Mouse (Mus musculus): ENCODE results near the gene Zfyve1. TPM values are rescaled to one million over a fixed set of nuclear protein-coding genes. Genes with fewer than 3 reads are reported as not detected.

The Zfyve1 gene
- polyA plus RNA-seq, 1 experiment from 2014 or later = 16.9 TPM

DNA sequence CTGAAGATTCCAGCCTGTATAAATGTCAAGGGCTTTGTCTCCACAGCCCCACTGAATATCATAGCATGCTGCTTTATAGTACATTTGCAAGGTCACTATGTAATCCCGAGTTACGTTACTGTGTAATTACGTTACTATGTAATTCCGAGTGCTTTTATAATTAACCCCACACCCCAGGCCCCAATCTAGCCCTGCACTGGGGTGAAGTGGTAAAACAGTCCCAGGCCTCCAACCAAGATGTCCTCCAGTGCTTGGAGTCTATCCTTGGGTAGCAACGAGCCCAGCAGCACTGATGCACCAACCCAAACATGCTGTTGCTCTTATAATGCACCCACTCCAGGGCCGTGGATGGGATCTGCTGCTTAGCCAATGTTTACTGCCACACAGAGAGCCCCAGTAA, 74.0 kb downstream of the Zfyve1 start:
- 90% methylated on average over 6 of the region's 6 CpGs for WGBS
- no peak overlapping the region for H3K4me2 ChIP-seq (replicated peaks; ENCODE audit: low read depth, low read length)
- H3K9me3 ChIP-seq (ENCODE audit: control insufficient read depth, low read length) = no peaks in the 10 kb centered on the region
- no peak overlapping the region for H3K27ac ChIP-seq (ENCODE audit: low read depth, low read length)
- no peak overlapping the region for H3K9ac ChIP-seq (ENCODE audit: low read depth, low read length)
- no peak for ATAC-seq (ENCODE audit: low FRiP score, low TSS enrichment)
- H3K27me3 ChIP-seq (ENCODE audit: control insufficient read depth, insufficient read depth, low read length) = no peaks in the 10 kb centered on the region
- H3K36me3 ChIP-seq (ENCODE audit: control insufficient read depth, insufficient read depth, low read length) = 0 out of 2 replicates have a peak, but pooled peaks cover 3% of the 10 kb centered on the region
- H3K4me3 ChIP-seq (ENCODE audit: low read length) = no peak overlapping the region
- H3K4me1 ChIP-seq (ENCODE audit: control insufficient read depth, insufficient read depth, low read length) = peaks cover 5% of the 10 kb centered on the region; the same call in 1 of the 2 replicates

DNA sequence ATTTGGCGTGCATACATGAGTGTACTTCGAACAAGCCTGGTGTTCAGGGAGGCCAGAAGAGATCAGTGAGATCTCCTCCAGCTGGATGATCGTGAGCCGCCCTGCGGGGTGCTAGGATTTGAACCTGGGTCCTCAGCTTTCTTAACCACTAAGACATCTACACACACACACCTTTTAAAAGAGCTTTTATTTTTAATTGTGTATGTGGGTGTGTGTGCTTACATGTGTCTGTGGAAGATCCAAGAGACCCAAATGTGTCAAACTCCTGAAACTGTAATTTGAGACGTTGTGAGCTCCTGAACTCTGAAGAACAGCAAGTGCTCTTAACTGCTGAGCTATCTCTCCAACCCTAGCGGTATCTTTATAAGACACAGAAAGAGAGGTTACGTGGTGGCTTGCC, 75.9 kb downstream of the Zfyve1 start:
- H3K9ac ChIP-seq (ENCODE audit: low read depth, low read length) = peak overlapping the region; percentile 65; the same call in 1 of the 2 replicates
- no peaks in the 10 kb centered on the region for H3K9me3 ChIP-seq (ENCODE audit: control insufficient read depth, low read length)
- 40% methylated on average over 8 of the region's 8 CpGs for WGBS
- H3K4me1 ChIP-seq (ENCODE audit: control insufficient read depth, insufficient read depth, low read length) = peaks cover 5% of the 10 kb centered on the region; the same call in 1 of the 2 replicates
- peak overlapping the region; percentile 75 for H3K4me3 ChIP-seq (ENCODE audit: low read length)
- no peak overlapping the region for H3K27ac ChIP-seq (ENCODE audit: low read depth, low read length)
- ATAC-seq (ENCODE audit: low FRiP score, low TSS enrichment) = no peak
- no peaks in the 10 kb centered on the region for H3K27me3 ChIP-seq (ENCODE audit: control insufficient read depth, insufficient read depth, low read length)
- no peaks in the 10 kb centered on the region for H3K36me3 ChIP-seq (ENCODE audit: control insufficient read depth, insufficient read depth, low read length)
- peak overlapping the region; percentile 61 for H3K4me2 ChIP-seq (replicated peaks; ENCODE audit: low read depth, low read length)

DNA sequence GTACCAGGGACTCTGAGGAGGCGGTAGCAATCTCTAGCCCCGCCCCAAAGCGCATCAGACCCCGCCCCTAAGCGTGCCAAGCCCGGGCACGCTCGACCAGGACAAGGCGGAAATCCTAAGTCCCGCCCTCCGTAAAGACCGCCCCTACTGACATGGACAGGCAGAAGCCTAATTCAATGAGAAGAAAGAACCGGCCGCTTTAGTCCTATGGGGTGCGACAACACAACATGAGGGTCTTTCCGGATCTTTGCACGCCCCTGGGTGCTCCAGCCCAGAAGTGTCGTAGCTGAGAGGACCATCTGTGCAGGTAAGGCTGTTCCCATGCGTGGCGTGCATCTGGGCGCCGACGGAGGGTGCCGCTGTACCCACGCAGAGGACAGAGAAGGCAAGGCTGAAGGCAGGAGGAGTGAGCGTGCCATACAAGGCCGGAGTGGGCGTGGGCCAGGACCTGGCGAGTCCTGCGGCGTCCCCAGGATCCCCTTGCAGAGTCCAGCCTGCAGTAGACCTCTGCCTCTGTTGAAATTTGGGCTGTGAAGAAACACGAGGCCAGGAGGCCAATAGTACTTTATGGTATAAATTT, 76.6 kb downstream of the Zfyve1 start, which contains the start of gene Dcaf4:
Dcaf4 (plus strand) TSS at position 156 of the 580 bp plus-strand sequence.
- no peaks in the 10 kb centered on the region for H3K36me3 ChIP-seq (ENCODE audit: control insufficient read depth, insufficient read depth, low read length)
- H3K9ac ChIP-seq (ENCODE audit: low read depth, low read length) = peak within 1 kb of the TSS; percentile 65
- peak; percentile 99 for ATAC-seq (ENCODE audit: low FRiP score, low TSS enrichment)
- peak within 1 kb of the TSS; percentile 62; the same call in 1 of the 2 replicates for H3K27ac ChIP-seq (ENCODE audit: low read depth, low read length)
- H3K4me3 ChIP-seq (ENCODE audit: low read length) = peak within 1 kb of the TSS; percentile 75
- H3K27me3 ChIP-seq (ENCODE audit: control insufficient read depth, insufficient read depth, low read length) = no peaks in the 10 kb centered on the region
- no peaks in the 10 kb centered on the region for H3K9me3 ChIP-seq (ENCODE audit: control insufficient read depth, low read length)
- H3K4me2 ChIP-seq (replicated peaks; ENCODE audit: low read depth, low read length) = peak within 1 kb of the TSS; percentile 61
- H3K4me1 ChIP-seq (ENCODE audit: control insufficient read depth, insufficient read depth, low read length) = peaks cover 5% of the 10 kb centered on the region; the same call in 1 of the 2 replicates
- WGBS = under 1% methylated on average over 32 of the region's 32 CpGs

DNA sequence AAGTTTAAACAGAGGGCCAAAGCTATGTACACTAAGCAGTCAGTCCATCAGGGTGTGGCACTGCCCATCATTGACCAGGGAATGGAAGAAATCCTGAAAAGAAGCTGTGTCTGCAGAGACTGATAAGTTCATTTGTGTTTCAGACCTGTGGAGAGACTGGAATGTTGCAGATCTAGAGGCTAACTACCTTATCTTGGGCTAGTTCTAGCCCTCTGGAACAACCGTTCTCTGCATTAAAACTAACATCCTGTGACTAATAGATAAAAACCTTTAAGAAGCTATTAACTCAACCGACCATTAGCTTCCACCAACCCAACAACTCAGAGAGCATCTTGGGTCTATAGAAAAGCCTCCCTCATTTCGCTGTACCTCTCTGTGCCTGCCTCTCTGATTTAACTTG, 79.4 kb downstream of the Zfyve1 start:
- ATAC-seq (ENCODE audit: low FRiP score, low TSS enrichment) = no peak
- 73% methylated on average over 3 of the region's 3 CpGs for WGBS
- H3K4me1 ChIP-seq (ENCODE audit: control insufficient read depth, insufficient read depth, low read length) = peaks cover 8% of the 10 kb centered on the region; the same call in 1 of the 2 replicates
- H3K4me3 ChIP-seq (ENCODE audit: low read length) = no peak overlapping the region
- H3K4me2 ChIP-seq (replicated peaks; ENCODE audit: low read depth, low read length) = no peak overlapping the region
- H3K36me3 ChIP-seq (ENCODE audit: control insufficient read depth, insufficient read depth, low read length) = no peaks in the 10 kb centered on the region
- H3K27ac ChIP-seq (ENCODE audit: low read depth, low read length) = no peak overlapping the region
- no peaks in the 10 kb centered on the region for H3K27me3 ChIP-seq (ENCODE audit: control insufficient read depth, insufficient read depth, low read length)
- no peaks in the 10 kb centered on the region for H3K9me3 ChIP-seq (ENCODE audit: control insufficient read depth, low read length)
- no peak overlapping the region for H3K9ac ChIP-seq (ENCODE audit: low read depth, low read length)

DNA sequence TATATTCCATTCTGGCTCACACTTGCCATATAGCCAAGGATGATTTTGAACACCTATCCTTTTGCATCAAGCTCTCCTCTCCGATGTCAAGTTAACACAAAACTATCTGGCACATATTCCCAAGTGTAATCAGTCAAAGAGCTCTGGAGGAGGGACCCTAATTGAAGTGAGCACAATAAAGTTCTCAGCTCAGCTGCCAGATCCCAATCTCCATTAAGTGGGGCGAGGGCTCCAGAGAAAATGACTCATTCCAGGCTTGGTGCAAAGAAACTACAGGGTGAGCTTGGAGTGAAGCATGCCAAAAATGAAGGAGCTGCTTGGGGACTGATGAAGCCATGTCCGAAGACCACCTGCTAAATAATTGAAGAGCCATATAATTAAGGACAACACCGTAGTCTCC, 82.8 kb downstream of the Zfyve1 start:
- no peak overlapping the region for H3K4me3 ChIP-seq (ENCODE audit: low read length)
- H3K36me3 ChIP-seq (ENCODE audit: control insufficient read depth, insufficient read depth, low read length) = no peaks in the 10 kb centered on the region
- no peaks in the 10 kb centered on the region for H3K27me3 ChIP-seq (ENCODE audit: control insufficient read depth, insufficient read depth, low read length)
- H3K4me1 ChIP-seq (ENCODE audit: control insufficient read depth, insufficient read depth, low read length) = 0 out of 2 replicates have a peak, but pooled peaks cover 3% of the 10 kb centered on the region
- no peak overlapping the region for H3K9ac ChIP-seq (ENCODE audit: low read depth, low read length)
- H3K4me2 ChIP-seq (replicated peaks; ENCODE audit: low read depth, low read length) = no peak overlapping the region
- WGBS = 55% methylated on average over 4 of the region's 4 CpGs
- no peak overlapping the region for H3K27ac ChIP-seq (ENCODE audit: low read depth, low read length)
- no peaks in the 10 kb centered on the region for H3K9me3 ChIP-seq (ENCODE audit: control insufficient read depth, low read length)
- no peak for ATAC-seq (ENCODE audit: low FRiP score, low TSS enrichment)

DNA sequence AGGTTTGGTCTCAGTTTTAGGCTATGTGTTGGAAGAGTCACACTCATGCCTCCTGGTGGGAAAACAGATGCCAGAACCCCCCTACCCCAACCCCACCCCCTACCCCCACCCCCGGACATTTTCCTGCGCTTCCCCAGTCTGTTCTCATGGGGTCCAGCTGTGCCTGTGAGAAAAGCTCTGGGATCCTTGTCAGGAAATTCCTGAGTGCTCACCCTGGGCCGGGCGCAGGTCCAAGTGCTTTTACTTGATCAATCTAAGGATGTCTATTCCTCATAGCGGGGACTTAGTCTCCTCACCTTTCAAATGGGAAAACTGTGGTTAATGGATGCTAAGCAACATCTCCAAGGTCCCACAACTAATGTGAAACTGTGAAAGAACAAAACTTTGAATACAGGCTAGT, 83.8 kb downstream of the Zfyve1 start:
- H3K36me3 ChIP-seq (ENCODE audit: control insufficient read depth, insufficient read depth, low read length) = no peaks in the 10 kb centered on the region
- no peak overlapping the region for H3K27ac ChIP-seq (ENCODE audit: low read depth, low read length)
- 41% methylated on average over 5 of the region's 5 CpGs for WGBS
- no peak overlapping the region for H3K4me3 ChIP-seq (ENCODE audit: low read length)
- 0 out of 2 replicates have a peak, but pooled peaks cover 3% of the 10 kb centered on the region for H3K4me1 ChIP-seq (ENCODE audit: control insufficient read depth, insufficient read depth, low read length)
- H3K4me2 ChIP-seq (replicated peaks; ENCODE audit: low read depth, low read length) = no peak overlapping the region
- ATAC-seq (ENCODE audit: low FRiP score, low TSS enrichment) = no peak
- H3K27me3 ChIP-seq (ENCODE audit: control insufficient read depth, insufficient read depth, low read length) = no peaks in the 10 kb centered on the region
- H3K9me3 ChIP-seq (ENCODE audit: control insufficient read depth, low read length) = no peaks in the 10 kb centered on the region
- no peak overlapping the region for H3K9ac ChIP-seq (ENCODE audit: low read depth, low read length)

DNA sequence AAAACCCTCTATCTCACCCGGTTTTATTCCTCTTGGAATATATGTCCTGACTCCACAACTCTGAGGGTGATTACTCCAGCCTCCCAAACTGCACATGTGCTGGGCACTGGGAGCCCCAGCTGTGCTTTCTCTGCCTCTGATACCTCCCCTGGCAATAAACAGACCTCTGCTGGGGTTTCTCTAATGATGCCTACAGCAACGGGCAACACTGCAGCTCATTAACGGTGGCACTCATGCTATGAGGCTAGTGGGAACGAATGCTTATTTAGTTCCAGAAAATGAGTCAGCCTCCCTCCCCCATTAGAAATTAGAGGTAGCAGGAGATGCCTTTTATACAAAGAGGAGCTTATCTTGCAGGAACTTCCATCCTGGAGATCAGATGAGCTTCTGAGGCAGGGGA, 84.2 kb downstream of the Zfyve1 start:
- H3K27ac ChIP-seq (ENCODE audit: low read depth, low read length) = no peak overlapping the region
- no peak overlapping the region for H3K9ac ChIP-seq (ENCODE audit: low read depth, low read length)
- ATAC-seq (ENCODE audit: low FRiP score, low TSS enrichment) = no peak
- H3K27me3 ChIP-seq (ENCODE audit: control insufficient read depth, insufficient read depth, low read length) = no peaks in the 10 kb centered on the region
- no peak overlapping the region for H3K4me2 ChIP-seq (replicated peaks; ENCODE audit: low read depth, low read length)
- no peaks in the 10 kb centered on the region for H3K9me3 ChIP-seq (ENCODE audit: control insufficient read depth, low read length)
- H3K4me3 ChIP-seq (ENCODE audit: low read length) = no peak overlapping the region
- no peaks in the 10 kb centered on the region for H3K36me3 ChIP-seq (ENCODE audit: control insufficient read depth, insufficient read depth, low read length)
- 20% methylated on average over 4 of the region's 4 CpGs for WGBS
- H3K4me1 ChIP-seq (ENCODE audit: control insufficient read depth, insufficient read depth, low read length) = 0 out of 2 replicates have a peak, but pooled peaks cover 3% of the 10 kb centered on the region

DNA sequence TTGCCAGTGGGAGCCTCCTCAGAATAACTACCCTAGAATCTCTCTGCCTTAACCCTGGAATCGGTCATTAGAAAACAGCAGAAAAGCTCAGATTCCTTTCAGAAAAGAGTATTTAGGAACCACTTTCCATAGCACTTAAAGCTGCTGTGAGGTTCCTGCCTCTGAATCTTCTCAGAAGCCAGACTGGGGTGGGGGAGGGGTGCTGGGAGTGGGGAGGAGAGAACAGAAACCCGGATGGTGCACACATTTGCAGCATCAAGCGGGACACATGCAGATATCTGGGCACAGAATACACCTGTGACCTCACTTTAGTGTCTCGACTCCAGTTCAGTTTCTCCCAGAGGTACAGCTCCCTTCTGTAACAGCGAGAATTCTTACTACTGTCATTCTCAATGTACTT, 86.4 kb downstream of the Zfyve1 start:
- ATAC-seq (ENCODE audit: low FRiP score, low TSS enrichment) = no peak
- 0 out of 2 replicates have a peak, but pooled peaks cover 3% of the 10 kb centered on the region for H3K4me1 ChIP-seq (ENCODE audit: control insufficient read depth, insufficient read depth, low read length)
- H3K4me2 ChIP-seq (replicated peaks; ENCODE audit: low read depth, low read length) = no peak overlapping the region
- H3K36me3 ChIP-seq (ENCODE audit: control insufficient read depth, insufficient read depth, low read length) = no peaks in the 10 kb centered on the region
- no peak overlapping the region for H3K27ac ChIP-seq (ENCODE audit: low read depth, low read length)
- H3K27me3 ChIP-seq (ENCODE audit: control insufficient read depth, insufficient read depth, low read length) = no peaks in the 10 kb centered on the region
- no peak overlapping the region for H3K9ac ChIP-seq (ENCODE audit: low read depth, low read length)
- no peaks in the 10 kb centered on the region for H3K9me3 ChIP-seq (ENCODE audit: control insufficient read depth, low read length)
- H3K4me3 ChIP-seq (ENCODE audit: low read length) = no peak overlapping the region
- 84% methylated on average over 5 of the region's 5 CpGs for WGBS

DNA sequence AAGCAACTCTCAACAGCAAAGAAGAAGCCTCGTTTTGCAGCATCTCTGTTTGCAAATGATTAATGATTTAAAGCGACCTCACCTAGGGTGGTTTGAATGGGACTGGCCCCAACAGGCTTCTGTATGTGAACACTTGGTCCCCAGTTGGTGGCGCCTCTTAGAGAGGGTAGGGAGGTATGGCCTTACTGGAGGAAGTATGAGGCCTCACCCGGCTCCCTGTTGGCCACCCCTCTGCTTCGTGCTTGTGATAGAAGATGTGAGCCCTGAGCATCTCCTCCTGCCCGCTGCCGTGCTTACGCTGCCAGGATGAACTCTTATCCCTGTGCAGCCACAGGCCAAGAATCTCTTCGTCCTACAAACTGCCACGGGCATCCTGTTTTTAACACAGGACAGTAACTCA, 90.5 kb downstream of the Zfyve1 start:
- 74% methylated on average over 10 of the region's 10 CpGs for WGBS
- Histone ChIP-seq H3K27ac (ENCODE audit: low read depth, low read length) (no peak overlapping the region), H3K9me3 (ENCODE audit: control insufficient read depth, low read length) (no peaks in the 10 kb centered on the region), H3K4me1 (ENCODE audit: control insufficient read depth, insufficient read depth, low read length) (no peaks in the 10 kb centered on the region), H3K36me3 (ENCODE audit: control insufficient read depth, insufficient read depth, low read length) (no peaks in the 10 kb centered on the region), H3K9ac (ENCODE audit: low read depth, low read length) (no peak overlapping the region), H3K27me3 (ENCODE audit: control insufficient read depth, insufficient read depth, low read length) (no peaks in the 10 kb centered on the region), H3K4me2 (replicated peaks; ENCODE audit: low read depth, low read length) (no peak overlapping the region), H3K4me3 (ENCODE audit: low read length) (no peak overlapping the region)
- no peak for ATAC-seq (ENCODE audit: low FRiP score, low TSS enrichment)

All from kidney, embryonic 14.5 days (tissue).